Mouse (Mus musculus): ENCODE data around the gene Lgr6. TPM values are rescaled to one million over a fixed set of nuclear protein-coding genes. Genes with fewer than 3 reads are reported as not detected.

Lgr6 gene
- 0.10 to 0.32 TPM in 2 of 3 replicates, not detected in the other for total RNA-seq (2017)

GRCm38 (mm10) chr1:135105124-135105523, at the start of gene Lgr6:
Gene Lgr6, minus strand, starts transcription at chr1:135105276.
- ATAC-seq (replicated peaks; ENCODE audit: insufficient number of reproducible peaks, low FRiP score, low TSS enrichment, poor library complexity, severe bottlenecking), result no peak

- peak; percentile 74; the same call in 1 of the 2 replicates for ATAC-seq (replicated peaks; ENCODE audit: insufficient number of reproducible peaks, low FRiP score, low TSS enrichment, poor library complexity, severe bottlenecking)
Observed at GRCm38 (mm10) chr1:135154411-135154959, 49.4 kb upstream of the Lgr6 start.

GRCm38 (mm10) chr1:135154011-135154410, 48.9 kb upstream of the Lgr6 start:
- no peak for ATAC-seq (replicated peaks; ENCODE audit: insufficient number of reproducible peaks, low FRiP score, low TSS enrichment, poor library complexity, severe bottlenecking)

- ATAC-seq (replicated peaks; ENCODE audit: insufficient number of reproducible peaks, low FRiP score, low TSS enrichment, poor library complexity, severe bottlenecking), result no peak
Observed at GRCm38 (mm10) chr1:135148996-135149395, 43.9 kb upstream of the Lgr6 start.

- ATAC-seq (replicated peaks; ENCODE audit: insufficient number of reproducible peaks, low FRiP score, low TSS enrichment, poor library complexity, severe bottlenecking), result no peak
Observed at GRCm38 (mm10) chr1:135148476-135148875, 43.4 kb upstream of the Lgr6 start.

GRCm38 (mm10) chr1:135147702-135148058, 42.6 kb upstream of the Lgr6 start:
- peak; percentile 61 for ATAC-seq (replicated peaks; ENCODE audit: insufficient number of reproducible peaks, low FRiP score, low TSS enrichment, poor library complexity, severe bottlenecking)

GRCm38 (mm10) chr1:135146946-135147701, 42.0 kb upstream of the Lgr6 start:
- peak; percentile 67 for ATAC-seq (replicated peaks; ENCODE audit: insufficient number of reproducible peaks, low FRiP score, low TSS enrichment, poor library complexity, severe bottlenecking)

GRCm38 (mm10) chr1:135146077-135146945, 41.2 kb upstream of the Lgr6 start, which contains the start of gene Arl8a:
Gene Arl8a, plus strand, starts transcription at chr1:135146824.
- no peak for ATAC-seq (replicated peaks; ENCODE audit: insufficient number of reproducible peaks, low FRiP score, low TSS enrichment, poor library complexity, severe bottlenecking)

- ATAC-seq (replicated peaks; ENCODE audit: insufficient number of reproducible peaks, low FRiP score, low TSS enrichment, poor library complexity, severe bottlenecking), result no peak
Observed at GRCm38 (mm10) chr1:135143940-135144339, 38.9 kb upstream of the Lgr6 start.

- no peak for ATAC-seq (replicated peaks; ENCODE audit: insufficient number of reproducible peaks, low FRiP score, low TSS enrichment, poor library complexity, severe bottlenecking)
Observed at GRCm38 (mm10) chr1:135142452-135142851, 37.4 kb upstream of the Lgr6 start.

GRCm38 (mm10) chr1:135139906-135140305, 34.8 kb upstream of the Lgr6 start:
- no peak for ATAC-seq (replicated peaks; ENCODE audit: insufficient number of reproducible peaks, low FRiP score, low TSS enrichment, poor library complexity, severe bottlenecking)

GRCm38 (mm10) chr1:135136500-135136899, 31.4 kb upstream of the Lgr6 start:
- peak; percentile 45; the same call in 1 of the 2 replicates for ATAC-seq (replicated peaks; ENCODE audit: insufficient number of reproducible peaks, low FRiP score, low TSS enrichment, poor library complexity, severe bottlenecking)

- no peak for ATAC-seq (replicated peaks; ENCODE audit: insufficient number of reproducible peaks, low FRiP score, low TSS enrichment, poor library complexity, severe bottlenecking)
Observed at GRCm38 (mm10) chr1:135135111-135135787, 30.2 kb upstream of the Lgr6 start.

GRCm38 (mm10) chr1:135133678-135134435, 28.8 kb upstream of the Lgr6 start:
- ATAC-seq (replicated peaks; ENCODE audit: insufficient number of reproducible peaks, low FRiP score, low TSS enrichment, poor library complexity, severe bottlenecking), result no peak

GRCm38 (mm10) chr1:135132893-135133369, 27.9 kb upstream of the Lgr6 start:
- ATAC-seq (replicated peaks; ENCODE audit: insufficient number of reproducible peaks, low FRiP score, low TSS enrichment, poor library complexity, severe bottlenecking), result 0 out of 2 replicates have a peak, but pooled peaks have one; percentile 2

- ATAC-seq (replicated peaks; ENCODE audit: insufficient number of reproducible peaks, low FRiP score, low TSS enrichment, poor library complexity, severe bottlenecking), result peak; percentile 79
Observed at GRCm38 (mm10) chr1:135132473-135132872, 27.4 kb upstream of the Lgr6 start, which contains the start of gene Ptpn7. Gene Ptpn7, plus strand, starts transcription at chr1:135132700.

GRCm38 (mm10) chr1:135131560-135131959, 26.5 kb upstream of the Lgr6 start:
- ATAC-seq (replicated peaks; ENCODE audit: insufficient number of reproducible peaks, low FRiP score, low TSS enrichment, poor library complexity, severe bottlenecking), result no peak

- ATAC-seq (replicated peaks; ENCODE audit: insufficient number of reproducible peaks, low FRiP score, low TSS enrichment, poor library complexity, severe bottlenecking), result peak; percentile 57
Observed at GRCm38 (mm10) chr1:135131034-135131433, 26.0 kb upstream of the Lgr6 start.

All from monocyte, adult 5-6 weeks (primary cell).